Comparison of ENCODE assay signal across 8 mouse cellular contexts in the genomic region with DNA sequence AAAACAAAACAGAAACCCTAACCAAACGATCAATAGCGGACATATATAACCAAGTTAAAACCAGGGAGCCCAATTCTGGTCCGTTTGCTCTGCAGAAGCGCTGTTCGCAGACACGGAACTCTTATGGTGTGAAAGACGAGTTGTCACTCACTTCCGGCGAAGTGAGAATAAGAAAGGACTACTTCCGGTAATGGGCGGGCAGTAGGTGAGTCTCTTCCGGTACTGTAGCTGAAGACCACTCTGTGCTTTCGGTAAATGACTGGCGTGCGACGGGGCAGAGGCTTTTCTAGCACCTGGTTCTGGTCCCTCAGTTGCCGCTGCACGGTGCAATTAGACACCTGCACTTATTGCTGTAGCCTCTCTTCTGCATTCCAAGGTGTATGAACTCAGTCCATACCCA. TPM values are rescaled to one million over a fixed set of nuclear protein-coding genes. Genes with fewer than 3 reads are reported as not detected.
A peak's percentile ranks its signal among the peaks of the same experiment; 100 is the strongest.
DNase-seq lines count a peak whose midpoint lies in the region; ATAC-seq and TF ChIP-seq lines count a peak whose summit lies in the region.

TSS of gene Wdr24 (plus strand) at position 176 of the 400 bp plus-strand sequence.

- 0 out of 2 replicates have a peak, but pooled peaks have one; percentile 25 for ATAC-seq in embryonic facial prominence, embryonic 11.5 days (replicated peaks; ENCODE audit: insufficient number of reproducible peaks, low FRiP score, low TSS enrichment, low read depth)
- peak; percentile 61; the same call in 1 of the 2 replicates for ATAC-seq in heart, embryonic 12.5 days (ENCODE audit: insufficient number of reproducible peaks, low FRiP score)
- ATAC-seq in kidney, embryonic 16.5 days (ENCODE audit: low FRiP score, low TSS enrichment): peak; percentile 76
- ATAC-seq in stomach, postnatal 0 days (ENCODE audit: low FRiP score, low TSS enrichment): peak; percentile 47; the same call in 1 of the 2 replicates

- H3ac ChIP-seq in myocyte (ENCODE audit: control insufficient read depth, insufficient read length): no peak within 1 kb of the TSS

- peaks cover 9% of the 10 kb centered on the region for H3K4me1 ChIP-seq in embryonic facial prominence, embryonic 11.5 days (ENCODE audit: control insufficient read depth, insufficient read depth, low read length)
- peaks cover 42% of the 10 kb centered on the region for H3K4me1 ChIP-seq in heart, embryonic 12.5 days (replicated peaks)
- peaks cover 25% of the 10 kb centered on the region for H3K4me1 ChIP-seq in kidney, embryonic 16.5 days (ENCODE audit: insufficient read depth, low read length)
- peaks cover 10% of the 10 kb centered on the region for H3K4me1 ChIP-seq in liver, adult 2 months (ENCODE audit: control insufficient read depth, insufficient read depth, low read length)
- peaks cover 11% of the 10 kb centered on the region for H3K4me1 ChIP-seq in stomach, postnatal 0 days (replicated peaks; ENCODE audit: control insufficient read depth, insufficient read depth)

- H3K79me2 ChIP-seq in liver, adult 2 months (ENCODE audit: control insufficient read depth, insufficient read depth, low read length): peaks cover 11% of the 10 kb centered on the region
- H3K79me2 ChIP-seq in myocyte (ENCODE audit: control insufficient read depth, insufficient read depth): no peaks in the 10 kb centered on the region

- no peaks in the 10 kb centered on the region; the same call in 1 of the 2 replicates for H3K36me3 ChIP-seq in embryonic facial prominence, embryonic 11.5 days (replicated peaks; ENCODE audit: control insufficient read depth, insufficient read depth, low read depth, low read length)
- peaks cover 29% of the 10 kb centered on the region for H3K36me3 ChIP-seq in heart, embryonic 12.5 days
- H3K36me3 ChIP-seq in kidney, embryonic 16.5 days (ENCODE audit: insufficient read depth, low read length): peaks cover 15% of the 10 kb centered on the region
- H3K36me3 ChIP-seq in liver, adult 2 months (ENCODE audit: control insufficient read depth, insufficient read depth, low read length): no peaks in the 10 kb centered on the region
- no peaks in the 10 kb centered on the region for H3K36me3 ChIP-seq in myocyte (ENCODE audit: control insufficient read depth, insufficient read depth)
- peaks cover 7% of the 10 kb centered on the region for H3K36me3 ChIP-seq in stomach, postnatal 0 days (ENCODE audit: control insufficient read depth, insufficient read depth, low read length)

- TF ChIP-seq POLR2A in liver, adult 2 months (IDR thresholded peaks at IDR 0.05; ENCODE audit: extremely low read depth, insufficient read depth, low read length): no peak
- peak; percentile 62 for TF ChIP-seq POLR2A in myocyte (IDR thresholded peaks at IDR 0.05; ENCODE audit: insufficient read length, low read depth)

- H3K27ac ChIP-seq in embryonic facial prominence, embryonic 11.5 days (replicated peaks; ENCODE audit: low read depth, low read length): no peak within 1 kb of the TSS
- H3K27ac ChIP-seq in heart, embryonic 12.5 days (ENCODE audit: poor library complexity, severe bottlenecking): 0 out of 2 replicates have a peak within 1 kb of the TSS, but pooled peaks have one; percentile 39
- H3K27ac ChIP-seq in kidney, embryonic 16.5 days (ENCODE audit: low read length): peak within 1 kb of the TSS; percentile 41
- no peak within 1 kb of the TSS for H3K27ac ChIP-seq in liver, adult 2 months (replicated peaks; ENCODE audit: insufficient read depth, low read depth, low read length)
- H3K27ac ChIP-seq in stomach, postnatal 0 days (replicated peaks): 0 out of 2 replicates have a peak within 1 kb of the TSS, but pooled peaks have one; percentile 5

- peak; percentile 90 for DNase-seq in CD4-positive helper T cell, adult 2 months (ENCODE audit: low read depth, low spot score)
- peak; percentile 59 for DNase-seq in adrenal gland, postnatal 25 days
- DNase-seq in embryonic facial prominence, embryonic 11.5 days (ENCODE audit: low spot score): peak; percentile 91
- DNase-seq in liver, adult 2 months (ENCODE audit: extremely low read depth, low read depth, low spot score): peak; percentile 82
- DNase-seq in stomach, postnatal 0 days (ENCODE audit: low spot score): peak; percentile 70

- H3K4me2 ChIP-seq in embryonic facial prominence, embryonic 11.5 days (ENCODE audit: low read depth, low read length): peak within 1 kb of the TSS; percentile 93
- peak within 1 kb of the TSS; percentile 97 for H3K4me2 ChIP-seq in heart, embryonic 12.5 days
- H3K4me2 ChIP-seq in kidney, embryonic 16.5 days (replicated peaks; ENCODE audit: low read depth, low read length): peak within 1 kb of the TSS; percentile 98
- peak within 1 kb of the TSS; percentile 88 for H3K4me2 ChIP-seq in myocyte (ENCODE audit: low read depth)
- peak within 1 kb of the TSS; percentile 68 for H3K4me2 ChIP-seq in stomach, postnatal 0 days (replicated peaks; ENCODE audit: low read depth)

- TF ChIP-seq EP300 in stomach, postnatal 0 days (optimal IDR thresholded peaks at IDR 0.05): no peak

- H3K4me3 ChIP-seq in embryonic facial prominence, embryonic 11.5 days (ENCODE audit: low read depth, low read length): peak within 1 kb of the TSS; percentile 58
- H3K4me3 ChIP-seq in heart, embryonic 12.5 days: peak within 1 kb of the TSS; percentile 73
- peak within 1 kb of the TSS; percentile 75 for H3K4me3 ChIP-seq in kidney, embryonic 16.5 days (ENCODE audit: low read length)
- H3K4me3 ChIP-seq in liver, adult 2 months (ENCODE audit: insufficient read depth, low read depth, low read length): peak within 1 kb of the TSS; percentile 58
- peak within 1 kb of the TSS; percentile 32 for H3K4me3 ChIP-seq in myocyte
- H3K4me3 ChIP-seq in stomach, postnatal 0 days (ENCODE audit: low read depth, low read length): peak within 1 kb of the TSS; percentile 53

- H3K9me3 ChIP-seq in embryonic facial prominence, embryonic 11.5 days (replicated peaks; ENCODE audit: control insufficient read depth, low read length): no peaks in the 10 kb centered on the region
- no peaks in the 10 kb centered on the region for H3K9me3 ChIP-seq in heart, embryonic 12.5 days (replicated peaks)
- H3K9me3 ChIP-seq in kidney, embryonic 16.5 days (ENCODE audit: low read length): no peaks in the 10 kb centered on the region
- H3K9me3 ChIP-seq in stomach, postnatal 0 days (ENCODE audit: control insufficient read depth, low read length): no peaks in the 10 kb centered on the region

- peaks cover 19% of the 10 kb centered on the region for H3K27me3 ChIP-seq in embryonic facial prominence, embryonic 11.5 days (ENCODE audit: control insufficient read depth, insufficient read depth, low read length)
- H3K27me3 ChIP-seq in heart, embryonic 12.5 days (replicated peaks): peaks cover 41% of the 10 kb centered on the region
- H3K27me3 ChIP-seq in kidney, embryonic 16.5 days (ENCODE audit: insufficient read depth, low read length): peaks cover 27% of the 10 kb centered on the region
- H3K27me3 ChIP-seq in liver, adult 2 months (ENCODE audit: control insufficient read depth, insufficient read depth, low read length): peaks cover 9% of the 10 kb centered on the region
- H3K27me3 ChIP-seq in myocyte (ENCODE audit: control insufficient read depth, insufficient read depth, insufficient read length): no peaks in the 10 kb centered on the region
- H3K27me3 ChIP-seq in stomach, postnatal 0 days (ENCODE audit: control insufficient read depth, insufficient read depth, low read length): no peaks in the 10 kb centered on the region

- H3K9ac ChIP-seq in embryonic facial prominence, embryonic 11.5 days (replicated peaks; ENCODE audit: low read length): peak within 1 kb of the TSS; percentile 75
- H3K9ac ChIP-seq in heart, embryonic 12.5 days: peak within 1 kb of the TSS; percentile 67
- peak within 1 kb of the TSS; percentile 86 for H3K9ac ChIP-seq in kidney, embryonic 16.5 days (replicated peaks; ENCODE audit: low read length)
- peak within 1 kb of the TSS; percentile 64 for H3K9ac ChIP-seq in liver, adult 2 months (ENCODE audit: low read depth, low read length)
- peak within 1 kb of the TSS; percentile 59 for H3K9ac ChIP-seq in stomach, postnatal 0 days (ENCODE audit: low read length)

- no peak for TF ChIP-seq CTCF in liver, adult 2 months (IDR thresholded peaks at IDR 0.05; ENCODE audit: low read depth, low read length)
- no peak for TF ChIP-seq CTCF in stomach, postnatal 0 days (IDR thresholded peaks at IDR 0.05; ENCODE audit: low read depth)

- WGBS in embryonic facial prominence, embryonic 11.5 days: under 1% methylated on average over 18 of the region's 18 CpGs
- under 1% methylated on average over 18 of the region's 18 CpGs for WGBS in heart, embryonic 12.5 days
- under 1% methylated on average over 18 of the region's 18 CpGs for WGBS in kidney, embryonic 16.5 days
- WGBS in liver, adult 2 months: under 1% methylated on average over 18 of the region's 18 CpGs
- under 1% methylated on average over 18 of the region's 18 CpGs for WGBS in stomach, postnatal 0 days

TF ChIP-seq in myocyte, 11 proteins besides CTCF, POLR2A, EP300 and RAD21:
- TF ChIP-seq SRF (IDR thresholded peaks at IDR 0.05; ENCODE audit: control insufficient read depth, insufficient read length, low read depth) (peak; percentile 52), MAX (IDR thresholded peaks at IDR 0.05; ENCODE audit: low read depth) (peak; percentile 60), POLR2AphosphoS2 (IDR thresholded peaks at IDR 0.05; ENCODE audit: insufficient read length, low read depth) (peak; percentile 57), REST (IDR thresholded peaks at IDR 0.05; ENCODE audit: insufficient read depth, insufficient read length) (no peak)

RNA-seq across cellular contexts. Expression of gene Wdr24, which starts in this region (rescaled TPM):
- 24.9 and 25.4 TPM in 2 replicates for total RNA-seq in adrenal gland, postnatal 25 days (2021)
- 24.5 and 26.9 TPM in 2 replicates for polyA plus RNA-seq in embryonic facial prominence, embryonic 11.5 days (2014; fragmentation: Nextera tagmentation; extraction: Ambion mirVana)
- polyA plus RNA-seq in heart, embryonic 12.5 days (2016; fragmentation: Nextera tagmentation; extraction: Ambion mirVana): 15.5 and 17.0 TPM in 2 replicates
- 33.1 and 35.3 TPM in 2 replicates for polyA plus RNA-seq in kidney, embryonic 16.5 days (2015; fragmentation: Nextera tagmentation; extraction: Ambion mirVana)
- total RNA-seq in liver, adult 2 months (2014; rRNA removed): 13.3 and 15.6 TPM in 2 replicates
- polyA plus RNA-seq in liver, adult 2 months (2012; rRNA removed): 23.9 and 24.8 TPM in 2 replicates
- 18.0 TPM for polyA plus RNA-seq in myocyte (2012; fragmentation: generic; extraction: Trizol)
- 10.8 and 12.5 TPM in 2 replicates for polyA plus RNA-seq in stomach, postnatal 0 days (2015; fragmentation: Nextera tagmentation; extraction: Ambion mirVana)

Comparison
In these comparisons a context has a peak if more than half of its experiments do, and no peak if none do; other contexts are left out.
1. ATAC-seq: peak in every context shown above with its lines; median percentile 76 in kidney, embryonic 16.5 days; 61 in heart, embryonic 12.5 days; 47 in stomach, postnatal 0 days; 25 in embryonic facial prominence, embryonic 11.5 days.
2. H3K27ac ChIP-seq: peak in heart, embryonic 12.5 days (single experiment), kidney, embryonic 16.5 days (single experiment) and stomach, postnatal 0 days (single experiment); none in embryonic facial prominence, embryonic 11.5 days (single experiment) and liver, adult 2 months (single experiment).
3. Peak in every context shown above with its lines, with median percentiles within 50 percentile points of each other: DNase-seq, H3K4me2 ChIP-seq, H3K4me3 ChIP-seq and H3K9ac ChIP-seq.